Mouse (Mus musculus): ENCODE measurements around the gene Parp6. TPM values are rescaled to one million over a fixed set of nuclear protein-coding genes. Genes with fewer than 3 reads are reported as not detected.

Gene Parp6
- total and polyA plus RNA-seq, 3 experiments, result 6.4 to 13.8 TPM; not detected in 1

DNA sequence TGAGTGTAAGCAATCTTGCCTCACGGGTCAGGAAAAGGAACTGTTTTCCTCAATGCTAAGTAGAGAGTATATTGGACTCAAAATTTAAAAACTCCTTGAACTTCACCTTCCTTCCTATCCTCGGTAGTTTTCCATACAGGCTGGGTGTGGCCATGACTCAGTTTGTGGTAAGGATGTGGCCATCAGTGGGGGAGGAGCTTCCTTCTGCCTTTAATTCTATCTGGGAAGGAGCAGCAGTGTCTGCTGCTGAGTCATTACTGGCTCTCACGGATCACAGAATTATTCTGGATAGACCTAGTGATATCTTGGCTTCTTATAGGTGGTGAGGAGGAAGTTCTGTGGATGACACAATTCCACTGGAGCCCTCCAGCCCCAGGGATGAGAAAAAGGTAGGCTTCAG is 36.3 kb downstream of the Parp6 start (continued):
- TF ChIP-seq MAZ (IDR thresholded peaks at IDR 0.05; ENCODE audit: low read depth, low read length), result no peak
- TF ChIP-seq SIN3A (IDR thresholded peaks at IDR 0.05; ENCODE audit: low read length), result peak; percentile 73

DNA sequence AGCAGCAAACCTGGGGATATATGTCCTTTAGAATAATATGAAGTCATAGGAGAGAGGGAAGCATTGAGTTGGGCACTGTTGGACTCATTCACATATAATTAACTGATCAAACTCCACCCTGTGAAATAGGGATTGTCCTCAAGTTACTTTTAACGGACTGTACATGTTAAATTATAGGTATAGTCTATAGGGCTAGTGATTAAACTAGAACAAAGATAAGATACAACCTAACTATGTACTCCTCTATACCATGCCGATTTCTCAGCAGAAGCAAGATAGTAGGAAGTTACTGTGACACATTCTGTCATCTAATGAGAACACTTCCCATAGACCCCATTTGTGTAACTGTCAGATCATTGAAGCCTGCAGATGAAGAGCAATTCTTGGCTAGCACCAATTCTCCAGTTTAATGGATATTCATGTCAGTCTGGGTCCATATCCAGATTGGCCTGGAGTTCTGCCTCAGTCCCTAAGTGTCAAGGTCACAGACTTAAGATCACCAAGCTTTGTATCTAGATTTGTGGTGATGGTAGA is 37.4 kb downstream of the Parp6 start:
- peaks cover 16 to 30% of the 10 kb centered on the region in 2 experiments for H3K4me1 ChIP-seq (ENCODE audit: control insufficient read depth in 1 of 2, insufficient read depth in 2 of 2, low read length in 2 of 2)
- DNase-seq (ENCODE audit: low read depth, low spot score), result peak; percentile 62
- TF ChIP-seq USF2 (IDR thresholded peaks at IDR 0.05; ENCODE audit: borderline replicate concordance in 1 of 2, insufficient read depth in 1 of 2, low read depth in 1 of 2, low read length in 2 of 2), result no peak
- TF ChIP-seq ZC3H11A (IDR thresholded peaks at IDR 0.05; ENCODE audit: low read depth, low read length), result no peak
- no peak for TF ChIP-seq CTCF (IDR thresholded peaks at IDR 0.05 in 2 of 3, conservative IDR thresholded peaks at IDR 0.05 in 1 of 3; ENCODE audit: control insufficient read depth in 1 of 3, insufficient read depth in 1 of 3, low read depth in 2 of 3, low read length in 3 of 3, poor library complexity in 1 of 3, severe bottlenecking in 1 of 3)
- no peak for TF ChIP-seq CHD2 (IDR thresholded peaks at IDR 0.05; ENCODE audit: low read length)
- TF ChIP-seq MXI1 (IDR thresholded peaks at IDR 0.05; ENCODE audit: low read depth, low read length), result 0 out of 2 replicates have a peak, but pooled peaks have one; percentile 15
- peak; percentile 74 for TF ChIP-seq SIN3A (IDR thresholded peaks at IDR 0.05; ENCODE audit: low read length)
- TF ChIP-seq EP300 (IDR thresholded peaks at IDR 0.05; ENCODE audit: low read depth in 1 of 2, low read length in 2 of 2), result peak; percentile 56 to 57; a peak in 2 of 4 replicates
- TF ChIP-seq TBP (IDR thresholded peaks at IDR 0.05; ENCODE audit: low read depth, low read length), result no peak
- TF ChIP-seq MAFK (IDR thresholded peaks at IDR 0.05; ENCODE audit: borderline replicate concordance, low read depth, low read length), result no peak
- 0 out of 2 replicates have a peak, but pooled peaks have one; percentile 28 for TF ChIP-seq TCF12 (IDR thresholded peaks at IDR 0.05; ENCODE audit: low read depth, low read length)
- TF ChIP-seq SMC3 (IDR thresholded peaks at IDR 0.05; ENCODE audit: low read depth, low read length), result no peak
- no peak for TF ChIP-seq POLR2A (IDR thresholded peaks at IDR 0.05; ENCODE audit: control insufficient read depth in 1 of 2, insufficient read depth in 1 of 2, low read depth in 1 of 2, low read length in 2 of 2, poor library complexity in 1 of 2)
- no peak for TF ChIP-seq GABPA (IDR thresholded peaks at IDR 0.05; ENCODE audit: low read depth, low read length)
- no peak for TF ChIP-seq NRF1 (IDR thresholded peaks at IDR 0.05; ENCODE audit: insufficient read depth, low read depth, low read length, poor library complexity, severe bottlenecking)
- no peak for TF ChIP-seq TAL1 (IDR thresholded peaks at IDR 0.05; ENCODE audit: low read length)
- TF ChIP-seq ETS1 (IDR thresholded peaks at IDR 0.05; ENCODE audit: low read depth, low read length), result peak; percentile 35; the same call in 1 of the 2 replicates
- no peak for TF ChIP-seq MAX (IDR thresholded peaks at IDR 0.05; ENCODE audit: low read length)
- no peak for TF ChIP-seq MEF2A (IDR thresholded peaks at IDR 0.05; ENCODE audit: extremely low read depth, insufficient replicate concordance, low read depth, low read length, poor library complexity, severe bottlenecking)
- TF ChIP-seq MYB (IDR thresholded peaks at IDR 0.05; ENCODE audit: low read depth, low read length), result peak; percentile 38; the same call in 1 of the 2 replicates
- 0 out of 2 replicates have a peak, but pooled peaks have one; percentile 37 for TF ChIP-seq MYC (IDR thresholded peaks at IDR 0.05; ENCODE audit: low read depth, low read length)
- TF ChIP-seq RCOR1 (IDR thresholded peaks at IDR 0.05; ENCODE audit: low read depth, low read length), result 0 out of 2 replicates have a peak, but pooled peaks have one; percentile 8
- TF ChIP-seq UBTF (IDR thresholded peaks at IDR 0.05; ENCODE audit: borderline replicate concordance, insufficient read depth, low read depth, low read length), result no peak
- TF ChIP-seq NELFE (IDR thresholded peaks at IDR 0.05; ENCODE audit: low read depth, low read length), result no peak
- 0 out of 2 replicates have a peak, but pooled peaks have one; percentile 36 for TF ChIP-seq GATA1 (IDR thresholded peaks at IDR 0.05; ENCODE audit: low read depth, low read length)
- TF ChIP-seq MAZ (IDR thresholded peaks at IDR 0.05; ENCODE audit: low read depth, low read length), result no peak
- no peak for TF ChIP-seq ZKSCAN1 (IDR thresholded peaks at IDR 0.05; ENCODE audit: low read depth, low read length)
- TF ChIP-seq HCFC1 (IDR thresholded peaks at IDR 0.05; ENCODE audit: low read depth, low read length), result 0 out of 2 replicates have a peak, but pooled peaks have one; percentile 20
- no peaks in the 10 kb centered on the region for H3K9me3 ChIP-seq (replicated peaks; ENCODE audit: insufficient read depth, low read length)
- no peaks in the 10 kb centered on the region for H3K27me3 ChIP-seq (ENCODE audit: control insufficient read depth in 1 of 2, insufficient read depth in 2 of 2, low read length in 2 of 2)
- peaks cover 33% of the 10 kb centered on the region for H3K79me2 ChIP-seq (ENCODE audit: control insufficient read depth, insufficient read depth, low read length, poor library complexity)
- H3K36me3 ChIP-seq (ENCODE audit: control insufficient read depth in 1 of 2, insufficient read depth in 2 of 2, low read length in 2 of 2), result peaks cover 0 to 43% of the 10 kb centered on the region in 2 experiments; a peak in 3 of 4 replicates
- no peak overlapping the region for H3K9ac ChIP-seq (ENCODE audit: control insufficient read depth, low read depth, low read length, poor library complexity, severe bottlenecking)
- peak overlapping the region; percentile 41 for H3K27ac ChIP-seq (ENCODE audit: control insufficient read depth, low read depth, low read length)
- H3K4me3 ChIP-seq (ENCODE audit: control insufficient read depth in 1 of 2, insufficient read depth in 1 of 2, low read depth in 2 of 2, low read length in 2 of 2), result peak overlapping the region in 1 of 2 experiments; percentile 73; a peak in 2 of 4 replicates

Data from MEL (cell line).